Mouse (Mus musculus): ENCODE results near the gene Klc1. TPM values are rescaled to one million over a fixed set of nuclear protein-coding genes. Genes with fewer than 3 reads are reported as not detected.
"Not testable (repeated sequence)": the region's sequence is repeated elsewhere in the genome, so short reads cannot be mapped to it uniquely, and the experiment has no call there.

Gene Klc1
- polyA plus RNA-seq, 1 experiment = 116 TPM

DNA sequence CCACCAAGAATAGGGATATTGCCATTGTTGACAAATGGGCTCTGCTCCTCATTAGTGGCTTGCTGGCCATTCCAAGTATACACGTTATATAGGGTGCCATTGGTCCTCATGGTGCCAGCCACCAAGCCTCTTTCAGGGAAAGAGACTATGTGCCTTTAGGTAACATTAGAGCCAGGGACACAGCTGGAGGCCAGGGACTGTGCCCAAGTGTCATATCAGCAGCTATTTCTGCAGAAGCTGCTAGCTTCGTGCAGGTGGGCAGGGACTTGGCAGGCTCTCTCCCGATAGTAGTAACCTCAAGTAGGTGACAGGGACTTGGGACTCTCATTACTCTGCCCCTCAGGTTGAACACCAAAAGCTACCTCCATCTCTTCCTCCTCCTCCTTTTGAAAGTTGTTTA, 23.7 kb upstream of the Klc1 start:
- Histone ChIP-seq H3K36me3 (ENCODE audit: control insufficient read depth, insufficient read depth) (no peaks in the 10 kb centered on the region), H3K27me3 (ENCODE audit: control insufficient read depth, insufficient read depth, insufficient read length) (no peaks in the 10 kb centered on the region), H3ac (ENCODE audit: control insufficient read depth, insufficient read length, low read depth) (no peak overlapping the region), H3K79me2 (ENCODE audit: control insufficient read depth, insufficient read depth) (no peaks in the 10 kb centered on the region), H3K79me3 (ENCODE audit: low read depth) (no peaks in the 10 kb centered on the region), H3K4me3 (ENCODE audit: insufficient read depth, poor library complexity, severe bottlenecking) (no peak overlapping the region)
- TF ChIP-seq MYOG (IDR thresholded peaks at IDR 0.05; ENCODE audit: control insufficient read depth, extremely low read depth, insufficient read length) = no peak
- TF ChIP-seq USF1 (IDR thresholded peaks at IDR 0.05; ENCODE audit: low read depth) = no peak
- TF ChIP-seq FOSL1 (IDR thresholded peaks at IDR 0.05; ENCODE audit: insufficient read depth, low read length, poor library complexity, severe bottlenecking) = no peak

GRCm38 (mm10) chr12:111736676-111737075, 22.0 kb upstream of the Klc1 start:
- H3K27me3 ChIP-seq (ENCODE audit: control insufficient read depth, insufficient read depth, insufficient read length); H3ac ChIP-seq (ENCODE audit: control insufficient read depth, insufficient read length, low read depth); H3K36me3 ChIP-seq (ENCODE audit: control insufficient read depth, insufficient read depth); H3K4me3 ChIP-seq (ENCODE audit: insufficient read depth, poor library complexity, severe bottlenecking); H3K79me3 ChIP-seq (ENCODE audit: low read depth); H3K79me2 ChIP-seq (ENCODE audit: control insufficient read depth, insufficient read depth): not testable (repeated sequence)

GRCm38 (mm10) chr12:111737370-111737769, 21.3 kb upstream of the Klc1 start:
- Histone ChIP-seq H3K4me3 (ENCODE audit: insufficient read depth, poor library complexity, severe bottlenecking) (no peak overlapping the region), H3ac (ENCODE audit: control insufficient read depth, insufficient read length, low read depth) (no peak overlapping the region), H3K79me2 (ENCODE audit: control insufficient read depth, insufficient read depth) (no peaks in the 10 kb centered on the region), H3K36me3 (ENCODE audit: control insufficient read depth, insufficient read depth) (no peaks in the 10 kb centered on the region), H3K27me3 (ENCODE audit: control insufficient read depth, insufficient read depth, insufficient read length) (no peaks in the 10 kb centered on the region), H3K79me3 (ENCODE audit: low read depth) (no peaks in the 10 kb centered on the region)
- TF ChIP-seq FOSL1 (IDR thresholded peaks at IDR 0.05; ENCODE audit: insufficient read depth, low read length, poor library complexity, severe bottlenecking) (no peak), MYOG (IDR thresholded peaks at IDR 0.05; ENCODE audit: control insufficient read depth, extremely low read depth, insufficient read length) (no peak), USF1 (IDR thresholded peaks at IDR 0.05; ENCODE audit: low read depth) (no peak), CTCF (IDR thresholded peaks at IDR 0.05; ENCODE audit: control insufficient read depth, insufficient read depth, insufficient read length) (no peak), MYOD1 (IDR thresholded peaks at IDR 0.05; ENCODE audit: control insufficient read depth, insufficient read length, low read depth) (no peak), MAX (IDR thresholded peaks at IDR 0.05) (no peak), CEBPB (IDR thresholded peaks at IDR 0.05; ENCODE audit: low read depth) (no peak)

- no peaks in the 10 kb centered on the region for H3K79me2 ChIP-seq (ENCODE audit: control insufficient read depth, insufficient read depth)
- no peaks in the 10 kb centered on the region for H3K36me3 ChIP-seq (ENCODE audit: control insufficient read depth, insufficient read depth)
- no peaks in the 10 kb centered on the region for H3K27me3 ChIP-seq (ENCODE audit: control insufficient read depth, insufficient read depth, insufficient read length)
- no peak for TF ChIP-seq MAX (IDR thresholded peaks at IDR 0.05)
- TF ChIP-seq CEBPB (IDR thresholded peaks at IDR 0.05; ENCODE audit: low read depth) = no peak
- TF ChIP-seq MYOG (IDR thresholded peaks at IDR 0.05; ENCODE audit: control insufficient read depth, extremely low read depth, insufficient read length) = no peak
- TF ChIP-seq FOSL1 (IDR thresholded peaks at IDR 0.05; ENCODE audit: insufficient read depth, low read length, poor library complexity, severe bottlenecking) = no peak
- peak; percentile 35 for TF ChIP-seq CTCF (IDR thresholded peaks at IDR 0.05; ENCODE audit: control insufficient read depth, insufficient read depth, insufficient read length)
- peak; percentile 77 for TF ChIP-seq USF1 (IDR thresholded peaks at IDR 0.05; ENCODE audit: low read depth)
- H3K79me3 ChIP-seq (ENCODE audit: low read depth) = no peaks in the 10 kb centered on the region
- H3K4me3 ChIP-seq (ENCODE audit: insufficient read depth, poor library complexity, severe bottlenecking) = no peak overlapping the region
- no peak overlapping the region for H3ac ChIP-seq (ENCODE audit: control insufficient read depth, insufficient read length, low read depth)
Observed at GRCm38 (mm10) chr12:111738754-111739153, 19.9 kb upstream of the Klc1 start.

DNA sequence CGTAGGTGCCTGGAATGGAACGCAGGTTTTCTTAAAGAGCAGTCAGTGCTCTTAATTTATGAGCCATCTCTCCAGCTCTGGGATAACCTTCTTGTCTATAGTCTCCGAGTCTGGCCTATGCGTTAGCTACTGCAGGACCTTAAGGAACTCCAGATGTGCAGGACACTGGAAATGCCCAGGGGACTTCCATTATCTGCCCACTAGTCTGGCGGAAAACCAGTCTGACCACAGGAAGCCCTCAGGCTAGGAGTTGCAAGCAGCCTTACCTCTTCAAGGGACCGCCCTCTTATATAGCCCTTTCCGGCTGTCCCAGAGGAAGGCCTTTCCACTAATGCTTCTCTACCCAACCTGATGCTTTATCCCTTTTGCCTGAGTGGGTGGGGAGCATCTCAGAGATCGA, 17.3 kb upstream of the Klc1 start:
- Histone ChIP-seq H3K79me3 (ENCODE audit: low read depth) (no peaks in the 10 kb centered on the region), H3K79me2 (ENCODE audit: control insufficient read depth, insufficient read depth) (no peaks in the 10 kb centered on the region), H3K36me3 (ENCODE audit: control insufficient read depth, insufficient read depth) (no peaks in the 10 kb centered on the region), H3K4me3 (ENCODE audit: insufficient read depth, poor library complexity, severe bottlenecking) (no peak overlapping the region), H3K27me3 (ENCODE audit: control insufficient read depth, insufficient read depth, insufficient read length) (no peaks in the 10 kb centered on the region), H3ac (ENCODE audit: control insufficient read depth, insufficient read length, low read depth) (no peak overlapping the region)
- TF ChIP-seq MYOD1 (IDR thresholded peaks at IDR 0.05; ENCODE audit: control insufficient read depth, insufficient read length, low read depth) = no peak
- no peak for TF ChIP-seq USF1 (IDR thresholded peaks at IDR 0.05; ENCODE audit: low read depth)
- no peak for TF ChIP-seq MYOG (IDR thresholded peaks at IDR 0.05; ENCODE audit: control insufficient read depth, extremely low read depth, insufficient read length)
- no peak for TF ChIP-seq CTCF (IDR thresholded peaks at IDR 0.05; ENCODE audit: control insufficient read depth, insufficient read depth, insufficient read length)
- no peak for TF ChIP-seq MAX (IDR thresholded peaks at IDR 0.05)
- no peak for TF ChIP-seq FOSL1 (IDR thresholded peaks at IDR 0.05; ENCODE audit: insufficient read depth, low read length, poor library complexity, severe bottlenecking)
- no peak for TF ChIP-seq CEBPB (IDR thresholded peaks at IDR 0.05; ENCODE audit: low read depth)

DNA sequence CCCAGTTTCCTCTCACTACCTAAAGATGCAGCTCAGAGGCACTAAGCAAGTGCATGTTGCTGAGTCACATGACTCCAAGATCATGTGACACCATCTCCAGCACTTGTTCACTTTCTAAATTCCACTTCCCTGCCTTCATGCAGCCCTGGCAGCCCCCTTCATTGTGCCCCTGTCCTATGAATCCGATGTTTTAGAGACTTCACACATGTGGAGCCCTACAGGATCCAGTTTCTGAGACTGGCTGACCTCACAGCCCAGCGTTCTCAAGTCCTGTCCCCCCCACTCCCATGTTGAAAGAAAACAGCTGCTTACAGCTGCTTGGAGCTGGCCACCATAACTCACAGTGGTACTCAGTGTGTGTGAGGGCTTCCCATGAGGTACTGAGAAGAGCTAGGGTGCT, 15.2 kb upstream of the Klc1 start:
- Histone ChIP-seq H3K27me3 (ENCODE audit: control insufficient read depth, insufficient read depth, insufficient read length) (no peaks in the 10 kb centered on the region), H3ac (ENCODE audit: control insufficient read depth, insufficient read length, low read depth) (no peak overlapping the region), H3K4me3 (ENCODE audit: insufficient read depth, poor library complexity, severe bottlenecking) (no peak overlapping the region), H3K36me3 (ENCODE audit: control insufficient read depth, insufficient read depth) (no peaks in the 10 kb centered on the region), H3K79me2 (ENCODE audit: control insufficient read depth, insufficient read depth) (no peaks in the 10 kb centered on the region), H3K79me3 (ENCODE audit: low read depth) (no peaks in the 10 kb centered on the region)
- TF ChIP-seq USF1 (IDR thresholded peaks at IDR 0.05; ENCODE audit: low read depth) = peak; percentile 74
- no peak for TF ChIP-seq CEBPB (IDR thresholded peaks at IDR 0.05; ENCODE audit: low read depth)
